Mouse (Mus musculus): ENCODE measurements at regions not wholly inside any gene's neighbourhood (a gene's known extent, or its start where the extent isn't known, plus 50 kb on each side); places are given as distances from the start of the nearest gene placed in this dataset.

- POLR2A ChIA-PET: no interaction called here
- CTCF ChIA-PET: no interaction called here
Observed at GRCm38 (mm10) chr10:87639339-87639738, 117.7 kb downstream of the Pah start.

- CTCF ChIA-PET: interaction anchor here in 3 of 4 experiments (0.6 to 1.2 kb wide), 6 partner anchors 168 to 659 kb away, joined by 3 to 5 read pairs (median 4); no protein-coding TSS in a partner anchor
- POLR2A ChIA-PET: no interaction called here
Observed at GRCm38 (mm10) chr10:87649091-87649490, 127.5 kb downstream of the Pah start.

DNA sequence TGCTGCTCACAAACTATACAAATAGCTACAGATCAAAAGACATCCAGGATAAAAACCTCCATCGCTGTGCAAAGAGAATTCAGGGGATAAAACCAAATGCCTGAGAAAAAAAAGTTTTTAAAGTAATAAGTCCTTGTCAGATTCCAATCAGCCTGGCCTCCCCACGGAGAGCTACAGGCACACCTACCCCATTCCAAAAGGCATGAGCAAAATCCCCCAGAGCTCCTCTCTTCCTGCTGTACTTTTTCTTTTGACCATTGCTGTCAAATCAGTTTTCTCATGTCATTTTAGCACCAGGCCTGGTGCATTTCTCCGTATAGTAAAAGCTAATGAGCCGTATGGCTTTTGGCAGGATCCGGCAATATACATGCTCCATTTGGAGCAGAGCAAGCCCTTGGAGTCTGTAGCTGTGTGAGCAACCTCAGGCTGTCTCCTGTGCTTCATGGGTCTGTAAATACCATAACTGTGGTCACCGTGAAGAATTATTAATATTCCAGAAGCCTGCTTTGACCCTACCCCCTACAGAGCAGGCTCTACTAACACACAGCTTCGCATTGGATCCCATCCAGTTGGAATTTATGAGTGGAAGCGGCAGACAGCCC lies 130.6 kb downstream of the Pah start:
- CTCF ChIA-PET: no interaction called here
- POLR2A ChIA-PET: interaction anchor here in 1 of 4 experiments (1.2 kb wide), 1 partner anchor 9 kb away, joined by 3 read pairs; no protein-coding TSS in a partner anchor

DNA sequence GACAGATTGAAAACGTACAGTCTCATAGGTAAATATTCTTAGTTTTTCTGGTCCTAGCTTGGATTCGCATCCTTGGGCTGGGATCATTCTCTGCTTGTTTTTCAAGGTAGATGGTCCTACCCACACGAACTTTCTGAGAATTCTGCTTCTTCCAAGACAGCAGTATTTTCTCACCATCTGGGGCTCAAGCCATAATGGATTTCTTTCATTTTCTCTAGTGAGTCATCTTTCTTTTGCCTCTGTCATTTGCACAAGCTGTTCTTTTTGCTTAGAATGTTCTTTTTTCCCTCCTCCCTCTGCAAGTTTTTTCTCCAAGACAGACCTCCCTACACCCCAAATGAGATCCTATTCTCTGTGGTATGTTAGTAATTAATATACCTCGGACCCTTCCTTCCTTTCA lies 132.5 kb downstream of the Pah start:
- ChIA-PET POLR2A (no interaction called here), CTCF (no interaction called here)

- CTCF ChIA-PET: no interaction called here
- POLR2A ChIA-PET: no interaction called here
Observed at GRCm38 (mm10) chr10:87666020-87666718, 144.6 kb downstream of the Pah start.

DNA sequence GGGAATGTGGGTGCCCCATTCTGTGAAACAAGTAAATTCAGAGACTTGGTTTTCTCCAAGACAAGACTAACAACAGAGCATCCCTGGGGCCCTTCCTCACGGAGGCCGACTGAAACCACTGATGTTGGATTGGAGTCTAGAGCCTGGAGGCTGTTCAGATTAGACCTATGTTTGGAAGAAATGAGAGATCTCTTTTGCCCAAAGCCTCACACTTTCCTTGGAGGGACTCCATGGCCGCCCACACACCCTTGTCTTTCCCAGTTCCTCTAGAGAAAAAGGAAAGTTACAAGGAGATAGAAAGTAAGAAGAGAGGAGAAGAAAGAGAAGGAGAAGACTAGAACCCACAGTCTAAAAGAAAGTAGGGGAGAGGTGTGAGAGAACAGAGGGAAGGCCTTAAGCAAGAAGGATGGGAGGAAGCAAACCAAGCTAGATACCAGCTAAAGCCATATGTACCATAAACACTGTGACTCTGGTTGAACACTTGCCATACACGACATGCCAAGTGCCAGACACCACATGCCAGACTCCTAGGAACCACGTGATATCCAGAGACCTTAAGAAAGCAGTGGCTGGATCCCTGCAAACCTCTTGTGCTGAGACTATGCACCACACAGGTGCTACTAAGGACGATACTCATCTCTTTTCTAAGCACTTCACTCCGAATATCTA lies 145.3 kb downstream of the Pah start:
- ChIA-PET POLR2A (no interaction called here), CTCF (no interaction called here)

- POLR2A ChIA-PET: interaction anchor here in 2 of 4 experiments (0.6 kb wide), 2 partner anchors 25 to 1796 kb away, joined by 3 to 4 read pairs; no protein-coding TSS in a partner anchor
- CTCF ChIA-PET: no interaction called here
Observed at GRCm38 (mm10) chr10:87667651-87668140, 146.1 kb downstream of the Pah start.

DNA sequence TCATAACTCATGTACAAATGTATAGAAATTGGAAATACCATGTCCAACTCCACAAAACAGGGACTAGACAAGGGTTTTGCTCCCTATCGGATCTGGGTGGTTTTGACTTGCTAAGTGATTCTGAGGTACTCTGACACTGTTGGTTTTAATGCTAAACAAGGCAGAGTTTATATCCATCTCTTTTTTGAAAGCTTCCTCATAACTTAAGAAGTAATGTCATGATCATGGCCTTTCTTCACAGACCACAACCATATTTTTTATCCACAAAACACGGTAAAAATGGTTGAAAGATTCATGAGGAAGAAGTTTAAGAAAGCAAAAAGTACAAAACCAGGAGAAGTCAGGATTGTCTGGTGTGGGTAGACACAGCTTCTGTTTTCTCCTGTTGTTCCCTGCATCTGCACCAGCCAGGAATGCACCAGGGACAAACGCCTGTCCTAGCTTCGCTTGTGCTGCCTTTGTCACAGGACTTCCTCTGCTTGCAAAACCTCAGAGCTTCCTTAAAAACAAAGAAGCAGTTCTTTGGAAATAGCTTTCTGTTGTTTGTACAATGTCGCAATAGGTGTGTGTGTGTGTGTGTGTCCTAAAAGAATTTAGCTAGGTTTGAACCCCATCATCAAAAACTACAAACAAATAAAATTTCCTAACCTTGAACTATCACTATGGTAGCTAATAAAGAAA lies 153.3 kb downstream of the Pah start:
- ChIA-PET CTCF (interaction anchor here in 2 of 4 experiments (0.6 to 1.0 kb wide), 2 partner anchors 77 to 501 kb away, joined by 3 to 4 read pairs; no protein-coding TSS in a partner anchor), POLR2A (interaction anchor here in 2 of 4 experiments (0.9 to 1.0 kb wide), 2 partner anchors 10 to 12 kb away, joined by 3 to 4 read pairs; no protein-coding TSS in a partner anchor)

- ChIA-PET CTCF (interaction anchor here in 1 of 4 experiments (0.6 to 1.6 kb wide), 3 partner anchors 295 to 654 kb away, joined by 3 read pairs; no protein-coding TSS in a partner anchor), POLR2A (interaction anchor here in 1 of 4 experiments (0.9 kb wide), 1 partner anchor 177 kb away, joined by 4 read pairs; no protein-coding TSS in a partner anchor)
Observed at GRCm38 (mm10) chr10:87676041-87676672, 154.6 kb downstream of the Pah start.

DNA sequence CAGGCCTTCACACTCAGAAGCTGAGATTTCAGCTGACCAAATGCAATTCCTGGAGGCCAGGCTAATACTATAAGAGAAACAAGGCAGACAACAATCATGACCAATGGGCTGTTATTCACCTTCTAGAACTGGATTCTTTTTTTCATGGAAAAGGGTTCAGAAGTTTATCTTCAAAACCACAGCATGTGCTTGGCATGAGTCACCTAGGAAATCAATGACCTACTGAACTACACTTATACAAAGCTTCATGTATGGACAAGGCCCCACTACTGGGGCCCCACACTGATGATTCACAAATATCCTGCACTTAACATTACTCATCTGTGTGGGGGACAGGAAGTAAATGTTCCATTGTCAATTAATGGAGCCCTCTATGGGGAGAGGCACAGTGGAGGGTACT lies 157.4 kb downstream of the Pah start:
- POLR2A ChIA-PET: no interaction called here
- CTCF ChIA-PET: interaction anchor here in 1 of 4 experiments (0.5 kb wide), 1 partner anchor 177 kb away, joined by 4 read pairs; no protein-coding TSS in a partner anchor

GRCm38 (mm10) chr10:87686311-87686710 lies 164.7 kb downstream of the Pah start:
- ChIA-PET POLR2A (interaction anchor here in 3 of 4 experiments (0.6 to 1.3 kb wide), 3 partner anchors 9 to 547 kb away, joined by 3 to 8 read pairs (median 4); no protein-coding TSS in a partner anchor), CTCF (interaction anchor here in 2 of 4 experiments (0.6 to 0.7 kb wide), 3 partner anchors 510 to 760 kb away, joined by 3 to 11 read pairs (median 8); no protein-coding TSS in a partner anchor)

DNA sequence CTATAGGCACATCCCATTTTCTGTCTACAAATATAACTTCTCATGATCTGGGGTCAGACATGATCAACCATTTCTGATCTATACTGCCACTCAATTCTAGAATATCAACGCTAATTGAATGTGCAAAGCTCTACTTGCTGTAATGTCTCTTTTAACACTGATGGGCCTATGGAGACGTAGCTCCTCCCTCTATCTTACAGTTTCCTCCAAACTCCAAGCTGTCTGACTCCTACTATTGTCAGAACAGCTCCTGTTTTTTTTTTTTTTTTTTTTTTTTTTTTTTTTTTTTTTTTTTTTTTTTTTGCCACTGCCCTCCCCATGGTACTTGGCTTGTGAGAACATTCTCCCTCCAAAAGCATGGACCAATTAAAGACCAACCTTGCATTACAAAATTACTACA lies 165.2 kb downstream of the Pah start:
- ChIA-PET CTCF (interaction anchor here in 2 of 4 experiments (0.6 to 0.7 kb wide), 3 partner anchors 510 to 760 kb away, joined by 3 to 11 read pairs (median 8); no protein-coding TSS in a partner anchor), POLR2A (interaction anchor here (0.6 to 1.3 kb wide), 5 partner anchors 9 to 546 kb away, joined by 3 to 8 read pairs (median 4); no protein-coding TSS in a partner anchor)

- ChIA-PET POLR2A (interaction anchor here in 1 of 4 experiments (0.6 kb wide), 1 partner anchor 1014 kb away, joined by 3 read pairs; no protein-coding TSS in a partner anchor), CTCF (no interaction called here)
Observed at GRCm38 (mm10) chr10:87687844-87688243, 166.2 kb downstream of the Pah start.

GRCm38 (mm10) chr10:87690831-87691230 lies 167.2 kb upstream of the Igf1 start:
- ChIA-PET POLR2A (no interaction called here), CTCF (interaction anchor here in 1 of 4 experiments (0.5 kb wide), 1 partner anchor 172 kb away, joined by 4 read pairs; no protein-coding TSS in a partner anchor)

GRCm38 (mm10) chr10:87696485-87696884 lies 161.6 kb upstream of the Igf1 start:
- CTCF ChIA-PET: no interaction called here
- POLR2A ChIA-PET: no interaction called here

DNA sequence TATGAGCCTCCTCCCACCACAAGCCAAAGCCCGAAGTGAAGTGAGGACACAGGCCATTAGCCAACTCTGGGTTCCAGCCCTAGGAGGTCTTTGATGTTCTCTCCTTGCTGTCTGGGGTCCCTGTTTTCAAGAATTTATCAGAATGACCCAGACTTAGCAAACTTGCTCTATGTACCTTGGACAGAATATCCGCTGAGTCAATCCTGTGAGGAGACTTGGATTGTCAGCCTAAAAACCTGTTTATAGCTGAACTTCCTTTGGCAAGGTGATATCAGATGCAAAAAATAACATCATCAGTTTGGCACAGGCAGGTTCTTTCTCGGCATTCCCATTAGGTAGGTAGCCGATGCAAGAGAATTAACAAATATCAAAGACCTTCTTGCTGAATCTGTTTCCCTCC lies 146.9 kb upstream of the Igf1 start:
- ChIA-PET POLR2A (interaction anchor here in 1 of 4 experiments (1.7 kb wide), 1 partner anchor 10 kb away, joined by 6 read pairs; no protein-coding TSS in a partner anchor), CTCF (no interaction called here)

DNA sequence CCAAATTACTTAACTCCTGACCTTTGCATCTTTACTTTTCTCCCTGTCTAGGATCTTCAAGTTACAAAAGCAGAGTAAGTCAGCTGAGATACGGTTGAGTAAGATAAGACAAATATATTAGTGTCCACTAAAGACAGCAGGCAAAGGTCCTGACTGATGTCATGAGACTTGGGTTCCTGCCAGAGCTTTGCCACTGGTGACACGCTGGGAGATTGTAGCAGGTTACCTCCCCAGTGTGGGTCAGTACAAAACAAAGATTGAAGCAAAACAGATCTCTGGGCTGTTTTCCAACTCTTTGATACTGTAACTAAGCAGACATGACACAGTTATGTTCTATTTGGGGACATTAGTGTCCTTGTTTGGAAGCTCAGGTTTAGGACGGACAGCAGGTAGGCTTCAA lies 146.3 kb upstream of the Igf1 start:
- POLR2A ChIA-PET: interaction anchor here in 1 of 4 experiments (1.7 kb wide), 1 partner anchor 9 kb away, joined by 6 read pairs; no protein-coding TSS in a partner anchor

DNA sequence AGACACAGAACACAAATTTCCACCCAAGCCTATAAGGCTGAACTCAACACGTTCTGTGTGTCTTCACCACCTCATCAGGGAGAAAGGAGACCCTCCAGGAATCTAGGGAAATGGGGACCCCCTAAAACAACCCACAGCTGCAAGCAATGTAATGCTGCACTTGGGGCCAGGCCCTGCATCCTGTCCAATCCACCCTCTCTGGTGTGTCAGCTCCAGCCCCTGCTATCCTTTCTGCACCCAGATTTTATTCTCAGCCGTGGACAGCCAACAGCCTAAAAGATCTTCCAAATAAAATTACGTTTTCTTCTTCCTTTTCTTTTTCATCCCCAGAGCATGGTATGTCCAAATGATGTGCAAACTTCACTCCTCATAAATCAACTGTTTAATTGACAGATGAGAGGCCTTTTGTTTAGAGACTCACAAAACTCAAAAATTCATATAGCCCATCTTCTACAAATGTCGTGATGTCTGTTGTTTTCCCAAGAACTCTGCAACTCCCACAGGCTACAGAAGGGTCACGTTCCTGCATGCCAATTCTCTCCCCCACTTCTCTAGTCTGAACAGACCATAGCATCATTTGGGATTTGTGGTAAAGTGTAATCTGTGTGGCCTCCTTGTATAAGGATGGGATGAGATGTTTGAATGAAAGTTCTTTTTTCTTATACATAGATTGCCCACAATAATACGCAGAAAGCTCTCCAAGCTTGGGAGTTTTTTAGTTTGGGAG lies 142.0 kb upstream of the Igf1 start:
- CTCF ChIA-PET: no interaction called here
- POLR2A ChIA-PET: no interaction called here

More for the DNA sequence above, 146.3 kb upstream of the Igf1 start:
- CTCF ChIA-PET: interaction anchor here in 1 of 4 experiments (0.5 kb wide), 1 partner anchor 496 kb away, joined by 6 read pairs; no protein-coding TSS in a partner anchor

All from embryonic stem cell, embryonic (primary cell).